10 mouse cellular contexts compared by ENCODE assay signal in the genomic region with DNA sequence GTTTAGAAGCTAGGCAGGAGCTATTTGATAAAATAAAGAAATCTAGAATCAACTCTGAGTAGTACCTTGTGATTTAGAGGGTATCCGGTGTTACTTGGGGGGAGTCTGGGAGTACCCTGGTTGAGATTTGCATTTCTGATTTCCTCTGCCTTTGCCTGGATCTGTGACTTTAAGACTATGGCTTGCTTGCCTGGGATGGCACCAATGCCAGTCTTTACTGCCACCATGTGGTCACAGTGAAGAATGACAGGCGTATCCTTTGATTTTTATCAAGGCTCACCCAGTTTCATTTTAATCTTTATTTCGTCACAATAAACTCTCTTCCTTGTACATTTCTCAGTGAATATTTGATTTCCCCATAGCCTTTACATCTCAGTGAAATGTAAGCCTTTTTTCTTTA. TPM values are rescaled to one million over a fixed set of nuclear protein-coding genes. Genes with fewer than 3 reads are reported as not detected.
DNase-seq lines count a peak whose midpoint lies in the region; ATAC-seq and TF ChIP-seq lines count a peak whose summit lies in the region.
"Had no signal": no experiment of that assay in that cellular context is flagged by ENCODE, and none has a peak within 500 bp of the region (broad histone marks: within the 10 kb centered on the region; RNA-seq: fewer than 3 reads in every experiment).

No protein-coding gene starts in this region.

- TF ChIP-seq CTCF in liver, postnatal 0 days (IDR thresholded peaks at IDR 0.05; ENCODE audit: low read depth): peak; percentile 88

- H3K4me2 ChIP-seq in liver, postnatal 0 days (ENCODE audit: low read depth, low read length): no peak overlapping the region
- no peak overlapping the region for H3K4me2 ChIP-seq in liver, embryonic 11.5 days
- H3K4me2 ChIP-seq: neural tube, embryonic 12.5 days had no signal

- no peaks in the 10 kb centered on the region for H3K36me3 ChIP-seq in liver, postnatal 0 days (replicated peaks; ENCODE audit: insufficient read depth, low read length)
- no peaks in the 10 kb centered on the region for H3K36me3 ChIP-seq in liver, embryonic 11.5 days (ENCODE audit: control insufficient read depth, insufficient read depth, low read length)
- H3K36me3 ChIP-seq: neural tube, embryonic 12.5 days had no signal

- DNase-seq in adrenal gland, postnatal 10 days: peak; percentile 24
- DNase-seq in adrenal gland, adult 18-20 months (ENCODE audit: low spot score in 2 of 2): no peak
- DNase-seq in liver, postnatal 0 days: no peak
- no peak for DNase-seq in liver, embryonic 11.5 days (ENCODE audit: low spot score)
- DNase-seq in lung, postnatal 25 days (ENCODE audit: low spot score): peak; percentile 4
- no peak for DNase-seq in left cerebral cortex, postnatal 10 days (ENCODE audit: extremely low spot score in 1 of 2, low spot score in 2 of 2)
- no peak for DNase-seq in thymus, postnatal 4 days

- H3K9me3 ChIP-seq in liver, postnatal 0 days (ENCODE audit: low read length): no peaks in the 10 kb centered on the region
- H3K9me3 ChIP-seq in liver, embryonic 11.5 days (ENCODE audit: control insufficient read depth, low read length): no peaks in the 10 kb centered on the region
- H3K9me3 ChIP-seq: neural tube, embryonic 12.5 days had no signal

- H3K4me1 ChIP-seq in liver, postnatal 0 days (ENCODE audit: insufficient read depth): no peaks in the 10 kb centered on the region
- H3K4me1 ChIP-seq in liver, embryonic 11.5 days (replicated peaks; ENCODE audit: control insufficient read depth, insufficient read depth, low read length): no peaks in the 10 kb centered on the region
- H3K4me1 ChIP-seq: neural tube, embryonic 12.5 days had no signal

- H3K27ac ChIP-seq in liver, postnatal 0 days (ENCODE audit: low read depth): no peak overlapping the region
- no peak overlapping the region for H3K27ac ChIP-seq in liver, embryonic 11.5 days (ENCODE audit: low read depth, low read length)
- H3K27ac ChIP-seq: neural tube, embryonic 12.5 days had no signal

- no peak for TF ChIP-seq EP300 in liver, postnatal 0 days (IDR thresholded peaks at IDR 0.05; ENCODE audit: low read depth)

- WGBS in liver, postnatal 0 days (ENCODE audit: insufficient replicate concordance): 6% methylated on average over 3 of the region's 3 CpGs
- 8% methylated on average over 3 of the region's 3 CpGs for WGBS in liver, embryonic 11.5 days

- H3K27me3 ChIP-seq in liver, postnatal 0 days (ENCODE audit: insufficient read depth, low read length): 0 out of 2 replicates have a peak, but pooled peaks cover 5% of the 10 kb centered on the region
- peaks cover 5% of the 10 kb centered on the region; the same call in 1 of the 2 replicates for H3K27me3 ChIP-seq in liver, embryonic 11.5 days (replicated peaks; ENCODE audit: control insufficient read depth, insufficient read depth, low read length)
- H3K27me3 ChIP-seq: neural tube, embryonic 12.5 days had no signal

- no peak overlapping the region for H3K9ac ChIP-seq in liver, postnatal 0 days (replicated peaks)
- no peak overlapping the region for H3K9ac ChIP-seq in liver, embryonic 11.5 days (ENCODE audit: low read depth, low read length)
- H3K9ac ChIP-seq: neural tube, embryonic 12.5 days had no signal

- intact Hi-C loops in left cerebral cortex, postnatal 10 days (cut with DNase I): loop anchor here (2.0 kb wide), 1 partner anchor 253 kb away; no protein-coding TSS in a partner anchor

- ATAC-seq in liver, postnatal 0 days: no peak
- no peak for ATAC-seq in liver, embryonic 11.5 days (replicated peaks; ENCODE audit: low FRiP score)
- peak; percentile 83 for ATAC-seq in common myeloid progenitor, adult 5-6 weeks (replicated peaks; ENCODE audit: low read depth, poor library complexity, severe bottlenecking)

- H3K4me3 ChIP-seq in liver, postnatal 0 days (ENCODE audit: low read depth, low read length): no peak overlapping the region
- no peak overlapping the region for H3K4me3 ChIP-seq in liver, embryonic 11.5 days (ENCODE audit: low read depth, low read length)
- H3K4me3 ChIP-seq: neural tube, embryonic 12.5 days had no signal

RNA-seq across cellular contexts. Expression of a gene that starts 16.3 kb away (rescaled TPM):
- total RNA-seq in adrenal gland, postnatal 10 days (2021): not detected
- not detected for total RNA-seq in adrenal gland, adult 18-20 months (2021)
- polyA plus RNA-seq in liver, postnatal 0 days (2015; fragmentation: Nextera tagmentation; extraction: Ambion mirVana): not detected in 2 replicates
- not detected in 2 replicates for polyA plus RNA-seq in liver, embryonic 11.5 days (2014; fragmentation: Nextera tagmentation; extraction: Ambion mirVana)
- total RNA-seq in common myeloid progenitor, adult 5-6 weeks (2017): not detected in 2 replicates
- total RNA-seq in left cerebral cortex, postnatal 10 days (2021): 1 to 10 TPM in 1 of 2 experiments, under 1 TPM in 1; 0.63 to 1.1 TPM
- total RNA-seq: heart, postnatal 10 days had no signal

RNA-seq across cellular contexts. Expression of a gene that starts 17.4 kb away (rescaled TPM):
- under 1 TPM; 0.09 to 0.36 TPM for total RNA-seq in adrenal gland, postnatal 10 days (2021)
- total RNA-seq in adrenal gland, adult 18-20 months (2021): not detected
- polyA plus RNA-seq in liver, postnatal 0 days (2015; fragmentation: Nextera tagmentation; extraction: Ambion mirVana): not detected in 2 replicates
- polyA plus RNA-seq in liver, embryonic 11.5 days (2014; fragmentation: Nextera tagmentation; extraction: Ambion mirVana): 0.14 and 0.22 TPM in 2 replicates
- total RNA-seq in common myeloid progenitor, adult 5-6 weeks (2017): not detected in 2 replicates
- 1 to 10 TPM; 1.1 to 1.9 TPM for total RNA-seq in left cerebral cortex, postnatal 10 days (2021)
- total RNA-seq: heart, postnatal 10 days had no signal

RNA-seq across cellular contexts. Expression of a gene that starts 31.3 kb away (rescaled TPM):
- 10 to 100 TPM in 1 of 2 experiments, 1 to 10 TPM in 1; 8.1 to 11.8 TPM for total RNA-seq in adrenal gland, postnatal 10 days (2021)
- 10 to 100 TPM; 12.2 to 13.5 TPM for total RNA-seq in adrenal gland, adult 18-20 months (2021)
- polyA plus RNA-seq in liver, postnatal 0 days (2015; fragmentation: Nextera tagmentation; extraction: Ambion mirVana): 5.3 and 5.4 TPM in 2 replicates
- polyA plus RNA-seq in liver, embryonic 11.5 days (2014; fragmentation: Nextera tagmentation; extraction: Ambion mirVana): 15.0 and 18.8 TPM in 2 replicates
- total RNA-seq in common myeloid progenitor, adult 5-6 weeks (2017): 20.4 and 24.4 TPM in 2 replicates
- total RNA-seq in left cerebral cortex, postnatal 10 days (2021): 10 to 100 TPM; 16.7 to 18.9 TPM

Comparison
In these comparisons a context has a peak if more than half of its experiments do, and no peak if none do; other contexts are left out.
1. DNase-seq: peak in adrenal gland, postnatal 10 days (single experiment) and lung, postnatal 25 days (single experiment); none in adrenal gland, adult 18-20 months (0 of 2), liver, postnatal 0 days (single experiment), liver, embryonic 11.5 days (single experiment), left cerebral cortex, postnatal 10 days (0 of 2) and thymus, postnatal 4 days (single experiment).